Mouse (Mus musculus) olfactory bulb, adult 2 months (tissue): Measurements from ENCODE around the gene Mob3c.

Experiments
- CTCF ChIP-seq: fragments of 200-500 bp; IDR thresholded peaks from 2 replicates; pipeline ENCODE4 v1.5.1; 2012; ENCODE audit warnings: low read depth, mild to moderate bottlenecking, low read length, moderate library complexity; ENCODE audit not compliant: insufficient read depth
- POLR2A ChIP-seq: fragments of 200-500 bp; IDR thresholded peaks from 2 replicates; pipeline ENCODE4 v1.6.1; 2012; ENCODE audit warnings: mild to moderate bottlenecking, low read depth, low read length, moderate library complexity; ENCODE audit not compliant: insufficient read depth

GRCm38 (mm10) chr4:115873231-115873630 is 45.3 kb downstream of the Mob3c start:
- TF ChIP-seq CTCF (no peak), POLR2A (no peak)
